Mouse (Mus musculus): Measurements from ENCODE around the gene Pnma3.

DNA sequence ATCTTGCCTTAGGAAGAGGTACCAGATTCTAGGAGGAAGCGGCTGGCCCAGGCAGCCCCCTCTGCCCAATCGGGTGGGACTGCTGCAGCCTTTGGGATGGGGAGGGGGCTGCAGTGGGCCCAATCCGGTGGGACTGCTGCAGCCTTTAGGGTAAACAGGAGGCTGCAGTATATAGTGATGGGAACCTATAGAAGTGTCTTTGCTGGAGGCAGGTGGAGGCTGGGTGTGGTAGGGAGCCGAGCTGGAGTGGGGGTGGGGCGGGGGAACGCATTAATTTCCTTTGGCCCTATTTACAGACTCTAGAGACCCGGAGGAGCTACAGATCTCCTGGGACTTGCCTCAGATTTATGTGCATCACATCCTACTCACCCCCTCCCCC lies at the start of gene Pnma3:
- no peak for TF ChIP-seq CTCF (IDR thresholded peaks at IDR 0.05; ENCODE audit: low read depth)
- TF ChIP-seq EP300 (IDR thresholded peaks at IDR 0.05; ENCODE audit: low read depth): no peak

Data from liver, postnatal 0 days (tissue).